Mouse (Mus musculus) erythroblast, embryonic 14.5 days (primary cell): ENCODE results near the gene Pdzrn3.

Experiments
- GATA1 ChIP-seq: IDR thresholded peaks from 2 replicates; pipeline ENCODE4 v1.6.1; 2012; ENCODE audit warnings: low read length, inconsistent platforms, mixed read lengths
- TAL1 ChIP-seq: IDR thresholded peaks from 3 replicates; pipeline ENCODE4 v1.6.1; 2012; ENCODE audit warnings: low read length, inconsistent platforms, mixed read lengths

DNA sequence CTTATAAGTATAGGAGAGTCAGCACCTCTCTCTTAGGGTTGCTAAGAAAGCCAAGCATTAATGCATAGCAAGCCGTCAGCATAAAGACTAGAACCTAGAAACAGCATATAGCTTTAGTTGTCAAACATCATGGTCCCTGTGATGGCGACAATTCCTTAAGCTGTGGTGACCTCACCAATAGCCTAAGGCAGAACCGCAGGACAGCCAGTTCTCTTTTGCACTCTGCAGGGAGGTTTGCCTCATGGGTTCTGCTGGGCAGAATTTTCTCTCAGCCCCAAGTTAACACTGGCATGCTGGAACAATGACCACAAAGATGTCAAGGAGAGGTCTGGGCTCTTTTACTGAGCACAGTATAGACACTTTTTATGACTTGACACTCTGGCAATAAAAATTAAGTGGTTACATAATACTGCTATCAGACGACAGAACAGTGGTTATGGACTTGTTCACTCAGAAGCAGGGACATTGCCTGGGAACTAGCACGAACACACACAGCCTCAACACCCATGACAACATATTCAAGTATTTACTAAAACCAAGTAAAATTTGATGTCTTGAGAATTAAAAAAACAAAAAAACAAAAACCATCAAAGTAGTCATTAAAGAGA, 90.0 kb downstream of the Pdzrn3 start:
- no peak for TF ChIP-seq GATA1
- no peak for TF ChIP-seq TAL1
